Mouse (Mus musculus): ENCODE data around the gene Slc22a7. TPM values are rescaled to one million over a fixed set of nuclear protein-coding genes. Genes with fewer than 3 reads are reported as not detected.

Gene Slc22a7
- under 1 TPM; 0.19 to 0.39 TPM for total RNA-seq (2021)
- long read RNA-seq, experiment 1 = 0 reads
- long read RNA-seq, experiment 2 = 0 reads

- DNase-seq (ENCODE audit: low spot score in 2 of 2) = no peak
Observed at GRCm38 (mm10) chr17:46438298-46438873, at the start of gene Slc22a7. Gene Slc22a7, minus strand, starts transcription at chr17:46438457.

DNA sequence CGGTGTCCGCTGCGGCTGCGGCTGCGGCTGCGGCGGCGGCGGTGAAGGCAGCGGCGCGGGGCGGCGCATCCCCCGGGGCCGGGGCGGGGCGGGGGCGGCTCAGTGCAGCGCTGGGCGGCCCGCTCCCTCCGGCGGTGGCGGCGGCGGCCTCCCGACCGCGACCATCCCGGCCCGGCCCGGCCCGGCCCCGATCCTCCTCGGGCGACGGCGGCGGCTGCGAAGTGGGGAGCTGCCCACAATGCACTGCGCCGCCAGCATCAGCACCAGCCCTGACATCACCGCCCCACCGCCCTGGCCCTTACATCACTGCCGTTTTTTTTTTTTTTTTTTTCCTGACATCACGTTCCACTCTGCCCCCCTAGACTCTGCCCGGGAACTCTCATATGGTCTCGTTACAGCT is 49.2 kb upstream of the Slc22a7 start, which contains the start of gene Ttbk1:
Ttbk1 (minus strand) TSS at position 245 of the 400 bp plus-strand sequence.
- DNase-seq (ENCODE audit: low spot score in 2 of 2) = peak; percentile 40 to 58

DNA sequence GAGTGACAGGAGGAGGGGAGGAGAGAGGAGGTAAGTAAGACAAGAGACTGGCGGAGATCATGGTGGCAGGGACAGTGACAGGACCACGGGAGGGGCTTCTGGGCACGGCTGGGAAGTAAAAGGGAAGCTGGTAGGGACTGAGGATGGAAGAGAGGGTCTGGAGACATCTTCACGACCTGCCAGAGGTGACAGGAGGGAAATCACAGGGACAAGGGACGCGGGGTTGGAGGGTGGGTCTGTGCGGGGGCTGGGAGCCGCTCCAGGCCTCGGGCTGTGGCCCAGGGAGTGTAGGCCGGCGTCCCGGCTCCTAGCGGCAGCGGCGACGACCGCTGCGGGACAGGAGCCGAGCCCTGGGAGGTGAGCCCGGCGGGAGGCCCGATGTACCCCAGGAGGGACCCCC is 48.7 kb upstream of the Slc22a7 start:
- no peak for DNase-seq (ENCODE audit: low spot score in 2 of 2)

DNA sequence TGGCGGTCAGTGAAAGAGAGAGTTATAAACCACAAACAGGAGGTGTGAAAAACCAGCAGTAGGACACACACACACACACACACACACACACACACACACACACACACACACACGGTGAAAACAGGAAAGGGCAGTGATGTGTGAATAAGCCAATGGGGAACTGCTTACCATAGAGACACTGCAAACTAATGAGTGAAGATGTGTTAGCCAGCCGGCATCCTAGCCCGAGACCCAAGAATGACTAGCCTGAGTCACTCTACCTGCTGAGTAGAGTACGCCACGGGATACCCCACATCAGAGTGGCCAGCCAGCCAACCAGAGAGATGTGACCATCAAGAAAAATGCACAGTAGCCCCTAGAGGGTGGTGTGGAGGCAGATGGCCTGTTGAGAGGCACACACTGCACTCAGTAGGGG is 46.2 kb upstream of the Slc22a7 start:
- DNase-seq (ENCODE audit: low spot score in 2 of 2) = peak in 1 of 2 experiments; percentile 24

GRCm38 (mm10) chr17:46484021-46484431 is 45.8 kb upstream of the Slc22a7 start:
- peak in 1 of 2 experiments; percentile 24 for DNase-seq (ENCODE audit: low spot score in 2 of 2)

DNA sequence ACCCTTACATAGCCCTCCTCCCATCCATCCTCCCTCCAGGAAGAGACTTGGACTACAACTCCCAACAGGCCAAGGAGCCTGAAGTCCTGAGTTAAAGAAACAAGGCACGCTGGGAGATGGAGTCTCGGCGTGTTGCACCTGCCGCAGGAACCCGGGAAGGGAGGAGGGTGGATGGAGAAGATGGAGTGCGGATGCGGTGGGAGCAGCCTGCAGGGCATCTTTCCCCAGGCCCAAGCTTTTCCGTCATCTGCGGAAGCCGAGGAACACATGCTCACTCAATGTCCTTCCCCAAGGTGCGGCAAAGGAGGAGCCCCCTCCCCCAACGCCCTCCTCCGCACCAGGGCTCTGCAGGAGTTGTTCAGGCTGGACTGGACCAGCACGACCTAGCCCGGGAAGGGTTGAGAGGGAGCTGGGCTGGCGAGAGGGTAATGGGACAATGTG is 45.3 kb upstream of the Slc22a7 start:
- peak; percentile 41 to 57 for DNase-seq (ENCODE audit: low spot score in 2 of 2)

DNA sequence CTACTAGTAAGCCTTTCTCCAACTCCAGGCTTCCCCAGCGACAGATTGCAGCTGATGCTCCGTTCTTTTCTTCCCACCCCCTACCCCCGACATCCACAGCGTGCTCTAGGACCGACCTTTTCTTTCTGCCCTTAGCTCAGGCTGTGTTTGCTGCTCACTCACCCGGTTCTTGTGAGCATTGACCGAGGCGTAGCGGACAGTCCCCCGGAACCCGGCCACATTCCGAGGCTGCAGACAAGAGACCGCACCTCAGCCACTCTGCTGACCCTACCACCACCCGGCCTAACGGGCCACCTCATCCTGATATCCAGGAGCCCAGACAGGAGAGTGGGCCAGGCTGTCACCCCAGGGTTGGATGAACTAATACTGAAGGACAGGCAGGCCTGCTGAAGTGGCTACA is 39.0 kb upstream of the Slc22a7 start:
- no peak for DNase-seq (ENCODE audit: low spot score in 2 of 2)

DNA sequence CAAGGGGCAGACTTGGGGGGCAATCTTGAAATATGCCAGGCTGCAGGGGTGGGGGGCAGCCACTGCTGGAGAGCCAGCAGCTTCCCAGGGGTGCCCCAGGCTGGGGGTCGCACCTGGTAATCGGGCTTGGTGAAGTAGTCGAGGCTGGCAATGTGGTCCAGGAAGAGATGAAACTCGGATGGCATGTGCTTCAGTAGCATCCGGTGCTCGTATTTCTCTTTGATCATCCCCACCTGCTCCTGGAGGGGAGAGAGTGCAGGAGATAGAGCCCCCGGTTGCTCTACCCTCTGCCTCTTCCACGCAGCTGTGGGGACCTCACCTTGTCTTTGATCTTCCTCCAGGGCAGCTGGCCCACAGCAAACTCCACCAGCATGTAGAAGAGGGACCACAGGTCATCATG is 38.3 kb upstream of the Slc22a7 start:
- DNase-seq (ENCODE audit: low spot score in 2 of 2) = no peak

- peak; percentile 31 to 42 for DNase-seq (ENCODE audit: low spot score in 2 of 2)
Observed at GRCm38 (mm10) chr17:46467830-46468229, 29.6 kb upstream of the Slc22a7 start.

DNA sequence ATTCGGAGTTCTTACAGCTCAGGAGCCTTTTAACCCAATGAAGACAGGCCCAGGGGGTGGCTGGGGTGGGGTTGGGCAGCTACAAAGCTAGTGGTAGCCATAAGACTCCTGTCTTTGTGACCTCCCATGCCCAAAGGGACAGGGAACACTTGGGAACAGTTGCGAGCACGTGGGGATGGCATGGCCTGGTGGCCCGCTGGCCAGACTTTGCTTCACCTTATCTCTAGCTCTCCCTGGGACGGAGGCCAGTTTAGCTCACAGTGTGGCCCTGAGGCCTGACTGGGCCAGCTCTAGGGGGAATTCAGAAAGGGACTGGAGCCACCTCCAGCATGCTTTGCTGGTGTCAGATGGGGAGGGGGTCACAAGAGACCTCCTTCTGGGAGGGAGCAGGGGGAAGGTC is 24.0 kb upstream of the Slc22a7 start:
- DNase-seq (ENCODE audit: low spot score in 2 of 2) = no peak

GRCm38 (mm10) chr17:46461347-46461746 is 23.1 kb upstream of the Slc22a7 start:
- no peak for DNase-seq (ENCODE audit: low spot score in 2 of 2)

- DNase-seq (ENCODE audit: low spot score in 2 of 2) = no peak
Observed at GRCm38 (mm10) chr17:46460673-46461072, 22.4 kb upstream of the Slc22a7 start.

DNA sequence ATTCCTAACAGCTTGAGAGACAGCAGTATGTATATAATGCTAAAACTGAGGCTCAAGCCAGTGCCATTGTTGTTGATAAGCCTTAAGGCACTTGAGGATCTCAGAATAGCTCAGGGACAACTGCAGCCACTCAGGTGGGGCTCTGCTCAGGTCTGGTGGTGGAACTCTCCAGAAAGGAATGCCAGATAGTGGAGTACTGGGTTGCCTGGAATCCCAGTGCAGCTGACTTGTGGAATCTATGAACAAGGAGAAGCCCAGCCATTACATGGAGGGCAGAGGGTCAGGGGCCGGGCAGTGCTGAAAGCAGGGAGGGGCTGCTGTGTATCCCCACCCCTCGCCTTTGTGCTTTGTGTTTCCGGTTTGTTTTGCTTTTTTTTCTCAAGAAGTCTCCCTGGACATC is 20.2 kb upstream of the Slc22a7 start:
- no peak for DNase-seq (ENCODE audit: low spot score in 2 of 2)

- no peak for DNase-seq (ENCODE audit: low spot score in 2 of 2)
Observed at GRCm38 (mm10) chr17:46457791-46458190, 19.5 kb upstream of the Slc22a7 start.

- DNase-seq (ENCODE audit: low spot score in 2 of 2) = no peak
Observed at GRCm38 (mm10) chr17:46455110-46455691, 16.9 kb upstream of the Slc22a7 start.

GRCm38 (mm10) chr17:46454539-46454938 is 16.3 kb upstream of the Slc22a7 start:
- no peak for DNase-seq (ENCODE audit: low spot score in 2 of 2)

DNA sequence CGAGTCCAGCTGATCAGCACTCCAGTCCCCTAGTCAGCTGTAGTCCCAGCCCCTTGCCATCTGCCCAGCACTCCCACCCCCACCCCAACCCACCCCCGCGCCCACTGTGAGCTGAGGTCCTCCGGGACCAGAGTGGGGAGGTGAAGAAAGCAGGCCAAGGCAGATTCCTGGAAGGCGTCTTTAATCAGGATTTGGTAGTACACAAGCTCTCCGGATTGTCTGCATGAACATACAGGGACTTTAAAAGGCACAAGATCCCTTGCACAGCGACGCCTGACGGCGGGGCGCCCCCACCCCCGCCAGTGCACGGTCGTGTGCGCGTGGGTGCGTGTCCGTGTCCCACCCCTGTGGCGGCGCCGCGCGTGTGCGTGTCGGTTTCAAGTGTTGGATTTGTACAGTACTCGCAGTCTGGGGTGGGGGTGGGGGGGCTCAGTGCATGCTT is 15.7 kb upstream of the Slc22a7 start:
- no peak for DNase-seq (ENCODE audit: low spot score in 2 of 2)

DNA sequence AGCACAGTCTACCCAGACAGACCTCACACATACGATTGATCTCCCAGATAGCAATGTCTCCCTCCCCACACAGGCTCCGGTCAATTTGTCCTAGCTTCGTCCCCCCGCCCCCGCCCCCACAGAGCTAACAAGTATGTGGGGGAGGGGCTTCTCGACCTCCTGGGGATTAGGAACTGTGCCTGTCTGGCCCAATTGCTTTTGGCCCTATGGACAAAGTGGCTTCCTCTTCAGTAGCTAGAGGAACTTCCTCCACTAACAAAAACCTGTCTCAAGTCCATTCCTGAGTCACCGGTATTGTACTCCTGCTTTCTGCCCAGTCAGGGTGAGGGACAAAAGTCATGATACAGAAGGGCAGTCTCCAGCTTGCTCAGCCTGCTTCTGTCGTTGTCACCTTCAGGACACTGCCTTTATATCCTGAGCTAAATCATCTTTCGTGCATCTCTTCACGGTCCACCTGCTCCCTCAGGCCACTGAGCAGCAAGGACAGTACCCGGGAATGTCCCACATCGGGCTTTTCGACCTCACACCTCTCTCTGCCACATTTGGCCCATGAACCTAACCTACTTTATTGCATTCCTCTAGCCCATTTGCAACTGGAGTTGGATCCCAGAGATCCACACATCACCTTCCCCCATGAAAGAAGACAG is 15.2 kb upstream of the Slc22a7 start:
- DNase-seq (ENCODE audit: low spot score in 2 of 2) = no peak

- no peak for DNase-seq (ENCODE audit: low spot score in 2 of 2)
Observed at GRCm38 (mm10) chr17:46452683-46453082, 14.4 kb upstream of the Slc22a7 start.

- DNase-seq (ENCODE audit: low spot score in 2 of 2) = no peak
Observed at GRCm38 (mm10) chr17:46446264-46446663, 8.0 kb upstream of the Slc22a7 start.

GRCm38 (mm10) chr17:46444839-46445579 is 6.8 kb upstream of the Slc22a7 start:
- DNase-seq (ENCODE audit: low spot score in 2 of 2) = no peak

DNA sequence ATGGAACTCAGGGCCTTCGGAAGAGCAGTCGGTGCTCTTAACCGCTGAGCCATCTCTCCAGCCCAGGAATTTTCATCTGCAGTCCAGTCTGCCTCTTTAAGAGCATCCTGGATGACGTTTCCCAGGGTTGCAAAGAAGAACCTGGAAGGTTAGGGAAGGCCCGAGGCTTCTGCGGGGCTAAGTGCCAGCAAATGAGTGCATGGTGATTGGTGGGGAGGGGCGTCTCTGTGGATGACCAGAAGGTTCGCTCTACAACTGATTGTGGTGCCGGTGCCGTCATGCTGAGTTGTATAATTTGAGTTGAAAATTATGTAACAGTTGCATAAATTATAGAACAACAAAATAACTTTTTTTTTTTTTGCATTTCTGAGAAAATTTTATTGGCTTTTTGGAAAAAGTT is 919 bp upstream of the Slc22a7 start:
- no peak for DNase-seq (ENCODE audit: low spot score in 2 of 2)
